Mouse (Mus musculus): ENCODE data around the gene C1qbp. TPM values are rescaled to one million over a fixed set of nuclear protein-coding genes. Genes with fewer than 3 reads are reported as not detected.

Gene C1qbp
- 318 TPM for polyA plus RNA-seq (2012; fragmentation: generic; extraction: Trizol)

GRCm38 (mm10) chr11:70982557-70983228 is at the start of gene C1qbp:
Gene C1qbp, minus strand, starts transcription at chr11:70983026.
- Histone ChIP-seq H3K4me2 (ENCODE audit: low read depth) (peak within 1 kb of the TSS; percentile 78), H3ac (ENCODE audit: control insufficient read depth, insufficient read length) (peak within 1 kb of the TSS; percentile 73), H3K27me3 (ENCODE audit: control insufficient read depth, insufficient read depth, insufficient read length) (no peaks in the 10 kb centered on the region), H3K4me3 (peak within 1 kb of the TSS; percentile 91), H3K79me2 (ENCODE audit: control insufficient read depth, insufficient read depth) (peaks cover 31% of the 10 kb centered on the region), H3K36me3 (ENCODE audit: control insufficient read depth, insufficient read depth) (peaks cover 61% of the 10 kb centered on the region)
- TF ChIP-seq E2F4 (IDR thresholded peaks at IDR 0.05; ENCODE audit: insufficient read depth): no peak
- TF ChIP-seq MYOD1 (IDR thresholded peaks at IDR 0.05; ENCODE audit: control insufficient read depth in 1 of 3, insufficient read length in 2 of 3, low read depth in 2 of 3): peak in 1 of 3 experiments; percentile 16
- peak; percentile 58 for TF ChIP-seq USF1 (IDR thresholded peaks at IDR 0.05; ENCODE audit: low read depth)
- TF ChIP-seq TCF3 (IDR thresholded peaks at IDR 0.05; ENCODE audit: insufficient read length, low read depth): no peak
- TF ChIP-seq POLR2A (IDR thresholded peaks at IDR 0.05; ENCODE audit: insufficient read length, low read depth): peak; percentile 95
- TF ChIP-seq SRF (IDR thresholded peaks at IDR 0.05; ENCODE audit: control insufficient read depth, insufficient read length, low read depth): peak; percentile 75
- peak; percentile 64 for TF ChIP-seq REST (IDR thresholded peaks at IDR 0.05; ENCODE audit: insufficient read depth, insufficient read length)
- TF ChIP-seq MAX (IDR thresholded peaks at IDR 0.05; ENCODE audit: low read depth): peak; percentile 50
- peak; percentile 98 for TF ChIP-seq POLR2AphosphoS2 (IDR thresholded peaks at IDR 0.05; ENCODE audit: insufficient read length, low read depth)
- TF ChIP-seq CEBPB (IDR thresholded peaks at IDR 0.05; ENCODE audit: insufficient read depth, poor library complexity, severe bottlenecking): no peak
- no peak for TF ChIP-seq TCF12 (IDR thresholded peaks at IDR 0.05; ENCODE audit: insufficient read depth, poor library complexity, severe bottlenecking)
- TF ChIP-seq MYOG (IDR thresholded peaks at IDR 0.05; ENCODE audit: control insufficient read depth in 1 of 3, insufficient read depth in 1 of 3, insufficient read length in 2 of 3, low read depth in 2 of 3): peak in 2 of 3 experiments; percentile 11 to 15

GRCm38 (mm10) chr11:71032070-71032469 is 49.2 kb upstream of the C1qbp start:
- no peaks in the 10 kb centered on the region for H3K27me3 ChIP-seq (ENCODE audit: control insufficient read depth, insufficient read depth, insufficient read length)

GRCm38 (mm10) chr11:71029403-71030118 is 46.7 kb upstream of the C1qbp start:
- Histone ChIP-seq H3K27me3 (ENCODE audit: control insufficient read depth, insufficient read depth, insufficient read length) (no peaks in the 10 kb centered on the region), H3ac (ENCODE audit: control insufficient read depth, insufficient read length) (no peak overlapping the region), H3K36me3 (ENCODE audit: control insufficient read depth, insufficient read depth) (peaks cover 36% of the 10 kb centered on the region), H3K4me2 (ENCODE audit: low read depth) (no peak overlapping the region), H3K79me2 (ENCODE audit: control insufficient read depth, insufficient read depth) (no peaks in the 10 kb centered on the region), H3K4me3 (no peak overlapping the region)
- TF ChIP-seq POLR2AphosphoS2 (IDR thresholded peaks at IDR 0.05; ENCODE audit: insufficient read length, low read depth): peak; percentile 53
- TF ChIP-seq MYOD1 (IDR thresholded peaks at IDR 0.05; ENCODE audit: control insufficient read depth in 1 of 3, insufficient read length in 2 of 3, low read depth in 2 of 3): no peak

More at GRCm38 (mm10) chr11:71032070-71032469, 49.2 kb upstream of the C1qbp start:
- H3K4me3 ChIP-seq: no peak overlapping the region
- no peaks in the 10 kb centered on the region for H3K79me2 ChIP-seq (ENCODE audit: control insufficient read depth, insufficient read depth)
- H3K36me3 ChIP-seq (ENCODE audit: control insufficient read depth, insufficient read depth): peaks cover 12% of the 10 kb centered on the region
- no peak for TF ChIP-seq MAX (IDR thresholded peaks at IDR 0.05; ENCODE audit: low read depth)
- TF ChIP-seq SRF (IDR thresholded peaks at IDR 0.05; ENCODE audit: control insufficient read depth, insufficient read length, low read depth): no peak
- no peak for TF ChIP-seq POLR2AphosphoS2 (IDR thresholded peaks at IDR 0.05; ENCODE audit: insufficient read length, low read depth)
- no peak for TF ChIP-seq POLR2A (IDR thresholded peaks at IDR 0.05; ENCODE audit: insufficient read length, low read depth)
- TF ChIP-seq TCF12 (IDR thresholded peaks at IDR 0.05; ENCODE audit: insufficient read depth, poor library complexity, severe bottlenecking): no peak
- TF ChIP-seq CEBPB (IDR thresholded peaks at IDR 0.05; ENCODE audit: insufficient read depth, poor library complexity, severe bottlenecking): no peak
- TF ChIP-seq MYOG (IDR thresholded peaks at IDR 0.05; ENCODE audit: control insufficient read depth in 1 of 3, insufficient read depth in 1 of 3, insufficient read length in 2 of 3, low read depth in 2 of 3): no peak
- TF ChIP-seq E2F4 (IDR thresholded peaks at IDR 0.05; ENCODE audit: insufficient read depth): no peak
- no peak for TF ChIP-seq TCF3 (IDR thresholded peaks at IDR 0.05; ENCODE audit: insufficient read length, low read depth)
- no peak for TF ChIP-seq REST (IDR thresholded peaks at IDR 0.05; ENCODE audit: insufficient read depth, insufficient read length)
- TF ChIP-seq MYOD1 (IDR thresholded peaks at IDR 0.05; ENCODE audit: control insufficient read depth in 1 of 3, insufficient read length in 2 of 3, low read depth in 2 of 3): no peak
- no peak for TF ChIP-seq USF1 (IDR thresholded peaks at IDR 0.05; ENCODE audit: low read depth)
- H3ac ChIP-seq (ENCODE audit: control insufficient read depth, insufficient read length): no peak overlapping the region
- no peak overlapping the region for H3K4me2 ChIP-seq (ENCODE audit: low read depth)

- Histone ChIP-seq H3K27me3 (ENCODE audit: control insufficient read depth, insufficient read depth, insufficient read length) (no peaks in the 10 kb centered on the region), H3K36me3 (ENCODE audit: control insufficient read depth, insufficient read depth) (peaks cover 36% of the 10 kb centered on the region), H3K4me3 (no peak overlapping the region), H3ac (ENCODE audit: control insufficient read depth, insufficient read length) (no peak overlapping the region), H3K79me2 (ENCODE audit: control insufficient read depth, insufficient read depth) (peaks cover 12% of the 10 kb centered on the region), H3K4me2 (ENCODE audit: low read depth) (no peak overlapping the region)
- TF ChIP-seq POLR2AphosphoS2 (IDR thresholded peaks at IDR 0.05; ENCODE audit: insufficient read length, low read depth) (no peak), MAX (IDR thresholded peaks at IDR 0.05; ENCODE audit: low read depth) (no peak), MYOG (IDR thresholded peaks at IDR 0.05; ENCODE audit: control insufficient read depth in 1 of 3, insufficient read depth in 1 of 3, insufficient read length in 2 of 3, low read depth in 2 of 3) (no peak), E2F4 (IDR thresholded peaks at IDR 0.05; ENCODE audit: insufficient read depth) (no peak), TCF3 (IDR thresholded peaks at IDR 0.05; ENCODE audit: insufficient read length, low read depth) (no peak), MYOD1 (IDR thresholded peaks at IDR 0.05; ENCODE audit: control insufficient read depth in 1 of 3, insufficient read length in 2 of 3, low read depth in 2 of 3) (no peak), TCF12 (IDR thresholded peaks at IDR 0.05; ENCODE audit: insufficient read depth, poor library complexity, severe bottlenecking) (no peak), REST (IDR thresholded peaks at IDR 0.05; ENCODE audit: insufficient read depth, insufficient read length) (no peak), USF1 (IDR thresholded peaks at IDR 0.05; ENCODE audit: low read depth) (no peak), POLR2A (IDR thresholded peaks at IDR 0.05; ENCODE audit: insufficient read length, low read depth) (no peak), SRF (IDR thresholded peaks at IDR 0.05; ENCODE audit: control insufficient read depth, insufficient read length, low read depth) (no peak), CEBPB (IDR thresholded peaks at IDR 0.05; ENCODE audit: insufficient read depth, poor library complexity, severe bottlenecking) (no peak)
Observed at GRCm38 (mm10) chr11:71028280-71028679, 45.5 kb upstream of the C1qbp start.

Data from myocyte (in vitro differentiated cells).